Mouse (Mus musculus): ENCODE results near the gene Dnaja3.

- TF ChIP-seq POLR2A (IDR thresholded peaks at IDR 0.05; ENCODE audit: insufficient read length, low read depth), result no peak
- no peak for TF ChIP-seq TCF3 (IDR thresholded peaks at IDR 0.05; ENCODE audit: insufficient read length, low read depth)
- no peak for TF ChIP-seq POLR2AphosphoS2 (IDR thresholded peaks at IDR 0.05; ENCODE audit: insufficient read length, low read depth)
- TF ChIP-seq MAX (IDR thresholded peaks at IDR 0.05; ENCODE audit: low read depth), result no peak
- TF ChIP-seq USF1 (IDR thresholded peaks at IDR 0.05; ENCODE audit: low read depth), result no peak
Measured at GRCm38 (mm10) chr16:4717866-4718265, 78.1 kb downstream of the Dnaja3 start.
